Mouse (Mus musculus) midbrain, embryonic 12.5 days (tissue): Measurements from ENCODE around the gene Lyve1. TPM values are rescaled to one million over a fixed set of nuclear protein-coding genes. Genes with fewer than 3 reads are reported as not detected.

ENCODE experiments used
- ATAC-seq: fragments of 200-750 bp; cut with Nextera tagmentation; 2 replicates; pipeline ENCODE4 v1.8.0; 2017; ENCODE audit warnings: low read depth, moderate TSS enrichment, moderate library complexity; ENCODE audit not compliant: low FRiP score
- H3K27ac ChIP-seq: fragments of 300-500 bp; sonication (generic); replicated peaks from 2 replicates; pipeline ENCODE4 v1.5.1; 2016; ENCODE audit warnings: mild to moderate bottlenecking
- H3K27me3 ChIP-seq: fragments of 300-500 bp; sonication (generic); 2 replicates; pipeline ENCODE4 v1.6.1; 2016; ENCODE audit warnings: mild to moderate bottlenecking
- H3K36me3 ChIP-seq: fragments of 300-500 bp; sonication (generic); 2 replicates; pipeline ENCODE4 v1.6.1; 2016
- H3K4me1 ChIP-seq: fragments of 300-500 bp; sonication (generic); 2 replicates; pipeline ENCODE4 v1.6.1; 2016
- H3K4me2 ChIP-seq: fragments of 300-500 bp; sonication (generic); replicated peaks from 2 replicates; pipeline ENCODE4 v1.6.1; 2016; ENCODE audit warnings: mild to moderate bottlenecking, moderate library complexity
- H3K4me3 ChIP-seq: fragments of 300-500 bp; sonication (generic); 2 replicates; pipeline ENCODE4 v1.5.1; 2016; ENCODE audit warnings: mild to moderate bottlenecking
- H3K9ac ChIP-seq: fragments of 300-500 bp; sonication (generic); replicated peaks from 2 replicates; pipeline ENCODE4 v1.6.1; 2016; ENCODE audit warnings: mild to moderate bottlenecking, moderate library complexity
- H3K9me3 ChIP-seq: fragments of 300-500 bp; sonication (generic); 2 replicates; pipeline ENCODE4 v1.6.1; 2016; ENCODE audit warnings: mild to moderate bottlenecking
- WGBS: fragments of 180-500 bp; shearing (Covaris S2); methylation state at CpG from one replicate; pipeline ENCODE4 v1.1.7; 2016; 5-methylcytosine and 5-hydroxymethylcytosine counted together
- polyA plus RNA-seq: library from polyadenylated mRNA; unstranded; fragments of >200 nt; fragmentation: Nextera tagmentation; extraction: Ambion mirVana; gene quantifications from 2 replicates; pipeline ENCODE4 v1.2.1, GENCODE M21; 2016

Lyve1 gene
- polyA plus RNA-seq, 1 experiment from 2014 or later, result 9.2 TPM

DNA sequence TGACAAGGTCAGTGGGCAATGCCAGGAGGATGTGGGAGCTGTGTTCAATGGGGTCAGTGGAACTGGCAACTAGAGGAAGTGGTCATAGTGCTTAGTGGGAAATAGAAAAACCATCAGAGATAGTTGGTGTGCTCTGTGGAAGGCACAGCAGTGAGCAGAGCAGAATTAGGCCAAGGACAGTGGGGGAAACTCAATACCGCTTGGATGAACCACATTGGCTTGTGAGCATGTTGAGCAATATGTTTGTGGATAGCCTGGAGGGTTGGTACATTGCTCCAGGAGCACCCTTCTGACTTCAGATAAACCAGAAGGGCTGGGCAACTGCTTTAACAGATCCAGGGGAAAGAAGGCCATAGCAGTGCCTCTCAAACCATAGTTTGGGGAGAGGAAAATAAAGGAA, 14.7 kb downstream of the Lyve1 start:
- H3K27ac ChIP-seq, result no peak overlapping the region
- 80% methylated on average over 1 of the region's 1 CpGs for WGBS
- no peak for ATAC-seq

DNA sequence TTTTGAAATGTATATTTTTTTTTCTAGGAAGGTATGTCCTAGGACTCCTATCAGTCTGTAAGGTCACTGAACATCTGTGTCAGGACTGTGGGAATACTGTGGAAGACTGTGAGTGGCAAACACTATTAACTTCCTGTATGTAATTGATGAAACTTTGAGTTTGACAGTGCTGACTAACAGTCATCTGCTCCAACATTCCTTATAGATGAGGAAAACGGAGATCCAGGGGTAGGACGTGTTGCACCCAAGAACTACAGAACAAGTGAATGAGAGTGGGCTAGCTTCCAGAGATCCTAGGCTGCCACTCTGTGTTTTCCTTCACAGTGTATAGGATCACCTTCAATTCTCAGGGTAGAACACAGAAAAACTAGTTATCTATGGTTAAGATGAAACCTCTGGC, 15.7 kb downstream of the Lyve1 start:
- H3K9ac ChIP-seq, result no peak overlapping the region
- peaks cover 5% of the 10 kb centered on the region; the same call in 1 of the 2 replicates for H3K27me3 ChIP-seq
- no peak overlapping the region for H3K4me3 ChIP-seq
- no peaks in the 10 kb centered on the region for H3K9me3 ChIP-seq
- ATAC-seq, result no peak
- H3K4me2 ChIP-seq, result no peak overlapping the region
- H3K4me1 ChIP-seq, result peaks cover 6% of the 10 kb centered on the region
- no peak overlapping the region for H3K27ac ChIP-seq
- WGBS, result 84% methylated on average over 2 of the region's 2 CpGs
- no peaks in the 10 kb centered on the region for H3K36me3 ChIP-seq

More for the DNA sequence above, 14.7 kb downstream of the Lyve1 start:
- no peak overlapping the region for H3K4me2 ChIP-seq
- no peaks in the 10 kb centered on the region for H3K9me3 ChIP-seq
- no peaks in the 10 kb centered on the region for H3K36me3 ChIP-seq
- H3K4me3 ChIP-seq, result no peak overlapping the region
- H3K4me1 ChIP-seq, result peaks cover 4% of the 10 kb centered on the region
- H3K9ac ChIP-seq, result no peak overlapping the region
- H3K27me3 ChIP-seq, result peaks cover 5% of the 10 kb centered on the region; the same call in 1 of the 2 replicates

GRCm38 (mm10) chr7:110843916-110844874, 18.8 kb downstream of the Lyve1 start, which contains the start of gene Rnf141:
Gene Rnf141 (minus strand): TSS chr7:110844457.
- H3K36me3 ChIP-seq, result no peaks in the 10 kb centered on the region
- H3K9me3 ChIP-seq, result no peaks in the 10 kb centered on the region
- peak within 1 kb of the TSS; percentile 82 for H3K27ac ChIP-seq
- peak within 1 kb of the TSS; percentile 80 for H3K4me2 ChIP-seq
- peak; percentile 96 for ATAC-seq
- H3K4me1 ChIP-seq, result peaks cover 6% of the 10 kb centered on the region
- peak within 1 kb of the TSS; percentile 77 for H3K9ac ChIP-seq
- H3K27me3 ChIP-seq, result peaks cover 5% of the 10 kb centered on the region; the same call in 1 of the 2 replicates
- H3K4me3 ChIP-seq, result peak within 1 kb of the TSS; percentile 67
- WGBS, result under 1% methylated on average over 42 of the region's 42 CpGs

DNA sequence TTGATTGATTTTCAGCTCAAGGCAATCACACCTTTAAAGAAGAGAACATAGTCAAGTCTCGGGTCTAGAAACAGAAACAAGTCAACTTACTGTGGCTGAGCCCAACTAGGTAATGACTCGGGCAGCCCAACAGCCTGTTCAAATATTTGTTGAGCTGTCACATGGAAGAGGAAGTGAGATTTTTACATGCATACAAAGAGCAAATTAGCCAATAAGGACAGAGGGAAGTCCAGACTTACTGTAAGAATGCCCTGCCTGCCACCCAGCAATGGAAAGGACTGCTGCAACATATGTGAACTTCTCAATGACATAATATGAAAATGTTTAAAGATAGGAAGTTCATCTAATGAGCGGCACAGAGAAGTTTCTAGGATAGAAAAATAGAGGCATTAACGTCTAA, 22.7 kb downstream of the Lyve1 start:
- Histone ChIP-seq H3K9ac (no peak overlapping the region), H3K9me3 (no peaks in the 10 kb centered on the region), H3K4me2 (no peak overlapping the region), H3K27me3 (no peaks in the 10 kb centered on the region), H3K27ac (no peak overlapping the region), H3K4me3 (no peak overlapping the region), H3K36me3 (no peaks in the 10 kb centered on the region), H3K4me1 (peaks cover 6% of the 10 kb centered on the region)
- WGBS, result 87% methylated on average over 4 of the region's 4 CpGs
- ATAC-seq, result no peak

DNA sequence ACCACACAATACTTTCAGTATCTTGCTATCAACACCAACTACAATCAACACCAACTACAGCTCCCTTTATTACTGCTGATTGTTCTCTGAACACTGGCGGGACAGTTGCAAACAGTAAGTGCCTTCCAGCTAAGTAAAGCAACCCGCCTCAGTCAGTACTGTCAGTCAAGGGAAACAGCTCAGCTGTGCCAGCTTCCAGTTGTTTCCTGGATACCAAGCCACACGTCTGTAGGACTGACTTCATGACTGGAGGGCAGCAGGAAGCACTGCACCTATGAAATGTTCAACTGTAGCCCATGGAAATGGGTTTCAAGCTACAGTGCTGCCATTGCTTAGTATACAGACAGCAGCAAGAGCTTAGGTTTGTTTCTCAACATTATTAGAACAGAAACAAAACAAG, 28.5 kb downstream of the Lyve1 start:
- no peak overlapping the region for H3K4me3 ChIP-seq
- peaks cover 5% of the 10 kb centered on the region; the same call in 1 of the 2 replicates for H3K36me3 ChIP-seq
- no peak overlapping the region for H3K27ac ChIP-seq
- no peaks in the 10 kb centered on the region for H3K4me1 ChIP-seq
- H3K9ac ChIP-seq, result no peak overlapping the region
- no peaks in the 10 kb centered on the region for H3K9me3 ChIP-seq
- H3K27me3 ChIP-seq, result no peaks in the 10 kb centered on the region
- no peak for ATAC-seq
- H3K4me2 ChIP-seq, result no peak overlapping the region
- 67% methylated on average over 3 of the region's 3 CpGs for WGBS

- no peak overlapping the region for H3K4me3 ChIP-seq
- no peak overlapping the region for H3K4me2 ChIP-seq
- H3K9ac ChIP-seq, result no peak overlapping the region
- no peaks in the 10 kb centered on the region for H3K4me1 ChIP-seq
- H3K27me3 ChIP-seq, result no peaks in the 10 kb centered on the region
- H3K9me3 ChIP-seq, result no peaks in the 10 kb centered on the region
- no peak overlapping the region for H3K27ac ChIP-seq
- WGBS, result 93% methylated on average over 1 of the region's 1 CpGs
- ATAC-seq, result no peak
- peaks cover 5% of the 10 kb centered on the region; the same call in 1 of the 2 replicates for H3K36me3 ChIP-seq
Observed at GRCm38 (mm10) chr7:110834018-110834417, 29.0 kb downstream of the Lyve1 start.

DNA sequence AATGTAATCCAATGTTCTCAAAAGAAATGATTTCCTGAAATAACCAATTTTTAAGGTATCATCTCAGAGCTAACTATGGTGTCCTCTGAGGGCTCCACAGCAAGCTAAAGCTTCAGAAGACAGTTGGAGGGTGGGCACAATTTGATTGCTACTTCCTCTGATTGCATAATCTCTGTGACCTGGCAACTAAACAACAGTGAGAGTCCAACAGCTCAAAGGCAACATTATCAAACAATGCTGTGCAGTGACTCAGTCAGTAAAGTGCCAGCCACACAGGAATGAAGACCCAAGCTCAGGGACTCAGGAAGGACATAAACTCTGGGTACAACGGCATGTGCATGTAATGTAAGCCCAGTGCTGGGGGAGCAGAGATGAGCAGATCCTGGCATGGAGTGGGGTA, 30.0 kb downstream of the Lyve1 start:
- no peak overlapping the region for H3K27ac ChIP-seq
- ATAC-seq, result no peak
- H3K9ac ChIP-seq, result no peak overlapping the region
- peaks cover 5% of the 10 kb centered on the region; the same call in 1 of the 2 replicates for H3K36me3 ChIP-seq
- no peaks in the 10 kb centered on the region for H3K27me3 ChIP-seq
- WGBS, result 92% methylated on average over 1 of the region's 1 CpGs
- H3K4me2 ChIP-seq, result no peak overlapping the region
- H3K4me3 ChIP-seq, result no peak overlapping the region
- H3K9me3 ChIP-seq, result no peaks in the 10 kb centered on the region
- H3K4me1 ChIP-seq, result no peaks in the 10 kb centered on the region

GRCm38 (mm10) chr7:110823995-110824953, 38.8 kb downstream of the Lyve1 start:
- no peak overlapping the region for H3K9ac ChIP-seq
- no peaks in the 10 kb centered on the region for H3K4me1 ChIP-seq
- ATAC-seq, result no peak
- WGBS, result 93% methylated on average over 8 of the region's 8 CpGs
- no peaks in the 10 kb centered on the region for H3K9me3 ChIP-seq
- no peak overlapping the region for H3K4me3 ChIP-seq
- no peak overlapping the region for H3K27ac ChIP-seq
- no peak overlapping the region for H3K4me2 ChIP-seq
- peaks cover 23% of the 10 kb centered on the region for H3K36me3 ChIP-seq
- no peaks in the 10 kb centered on the region for H3K27me3 ChIP-seq

DNA sequence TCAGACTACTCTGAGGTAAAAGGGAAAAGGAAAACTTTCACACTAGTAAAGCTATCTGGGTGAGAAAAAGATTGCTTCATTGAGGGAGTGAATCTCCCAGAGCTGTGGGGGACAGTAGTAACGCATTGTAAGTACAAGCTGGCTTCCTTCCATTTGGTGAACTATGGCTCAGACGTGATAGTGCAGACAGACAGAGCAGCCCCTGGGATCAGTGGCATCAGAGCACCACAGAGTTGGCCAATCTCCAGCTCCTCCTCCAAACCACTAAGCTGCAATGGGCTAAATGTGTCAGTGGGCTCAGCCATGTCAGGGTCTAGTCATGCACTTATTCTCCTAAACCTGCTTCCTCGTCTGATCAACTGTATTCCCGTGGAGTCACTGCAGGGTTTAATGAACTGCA, 39.4 kb downstream of the Lyve1 start:
- no peaks in the 10 kb centered on the region for H3K9me3 ChIP-seq
- ATAC-seq, result no peak
- peaks cover 23% of the 10 kb centered on the region for H3K36me3 ChIP-seq
- no peak overlapping the region for H3K4me2 ChIP-seq
- no peak overlapping the region for H3K4me3 ChIP-seq
- H3K4me1 ChIP-seq, result no peaks in the 10 kb centered on the region
- no peaks in the 10 kb centered on the region for H3K27me3 ChIP-seq
- no peak overlapping the region for H3K9ac ChIP-seq
- 86% methylated on average over 4 of the region's 4 CpGs for WGBS
- no peak overlapping the region for H3K27ac ChIP-seq

DNA sequence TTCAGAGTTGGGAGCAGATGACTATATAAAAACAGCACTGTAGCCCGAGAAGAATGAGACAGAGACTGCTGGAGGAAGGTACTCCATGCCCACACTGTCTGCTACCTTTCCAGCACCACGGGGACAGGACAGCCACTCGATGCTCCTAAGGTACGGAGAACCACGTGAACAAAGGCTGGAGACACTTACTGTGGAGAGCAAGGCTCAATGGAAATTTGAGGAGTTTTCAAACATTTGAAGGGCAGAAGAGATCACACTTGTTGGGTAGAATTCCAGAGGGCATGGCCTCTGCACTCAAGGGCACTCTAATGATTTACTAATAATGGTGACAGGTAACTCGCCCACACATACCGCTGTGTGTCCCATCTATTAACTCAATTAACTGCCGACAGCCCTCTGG, 40.0 kb downstream of the Lyve1 start:
- H3K36me3 ChIP-seq, result peaks cover 23% of the 10 kb centered on the region
- no peaks in the 10 kb centered on the region for H3K4me1 ChIP-seq
- no peak for ATAC-seq
- no peak overlapping the region for H3K4me3 ChIP-seq
- 87% methylated on average over 8 of the region's 8 CpGs for WGBS
- no peaks in the 10 kb centered on the region for H3K9me3 ChIP-seq
- no peak overlapping the region for H3K4me2 ChIP-seq
- no peaks in the 10 kb centered on the region for H3K27me3 ChIP-seq
- no peak overlapping the region for H3K27ac ChIP-seq
- no peak overlapping the region for H3K9ac ChIP-seq

GRCm38 (mm10) chr7:110822055-110822454, 41.0 kb downstream of the Lyve1 start:
- Histone ChIP-seq H3K36me3 (peaks cover 23% of the 10 kb centered on the region), H3K4me1 (no peaks in the 10 kb centered on the region), H3K27ac (no peak overlapping the region), H3K4me3 (no peak overlapping the region), H3K9ac (no peak overlapping the region), H3K4me2 (no peak overlapping the region), H3K9me3 (no peaks in the 10 kb centered on the region), H3K27me3 (no peaks in the 10 kb centered on the region)
- ATAC-seq, result no peak
- 80% methylated on average over 4 of the region's 4 CpGs for WGBS

DNA sequence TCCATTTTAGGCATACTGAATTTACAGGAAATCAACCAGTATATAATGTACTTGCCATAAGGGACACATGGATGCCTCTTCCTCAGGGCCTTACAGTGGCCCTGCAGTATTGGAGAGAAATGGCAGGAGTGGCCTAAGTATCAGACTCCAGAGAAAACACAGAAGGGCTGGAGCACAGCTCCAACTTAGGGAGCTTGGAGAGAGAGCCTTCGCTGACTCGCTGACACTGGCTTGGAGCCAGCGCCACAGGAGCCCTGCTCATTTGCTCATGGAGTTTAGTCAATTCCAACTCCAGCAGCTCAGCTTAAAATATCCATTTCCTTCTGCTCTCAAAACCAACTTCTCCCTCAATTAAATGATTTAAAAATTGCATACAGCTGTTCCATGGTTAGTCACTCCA, 41.4 kb downstream of the Lyve1 start:
- no peak for ATAC-seq
- 83% methylated on average over 3 of the region's 3 CpGs for WGBS
- H3K4me3 ChIP-seq, result no peak overlapping the region
- H3K9ac ChIP-seq, result no peak overlapping the region
- H3K27me3 ChIP-seq, result no peaks in the 10 kb centered on the region
- H3K4me1 ChIP-seq, result no peaks in the 10 kb centered on the region
- H3K36me3 ChIP-seq, result peaks cover 23% of the 10 kb centered on the region
- no peaks in the 10 kb centered on the region for H3K9me3 ChIP-seq
- H3K4me2 ChIP-seq, result no peak overlapping the region
- no peak overlapping the region for H3K27ac ChIP-seq
